Mouse (Mus musculus): ENCODE data around the gene Olfr745. TPM values are rescaled to one million over a fixed set of nuclear protein-coding genes. Genes with fewer than 3 reads are reported as not detected.

Gene Olfr745
- polyA plus RNA-seq (2012; rRNA removed; ENCODE audit: low replicate concordance) = not detected in 2 replicates

DNA sequence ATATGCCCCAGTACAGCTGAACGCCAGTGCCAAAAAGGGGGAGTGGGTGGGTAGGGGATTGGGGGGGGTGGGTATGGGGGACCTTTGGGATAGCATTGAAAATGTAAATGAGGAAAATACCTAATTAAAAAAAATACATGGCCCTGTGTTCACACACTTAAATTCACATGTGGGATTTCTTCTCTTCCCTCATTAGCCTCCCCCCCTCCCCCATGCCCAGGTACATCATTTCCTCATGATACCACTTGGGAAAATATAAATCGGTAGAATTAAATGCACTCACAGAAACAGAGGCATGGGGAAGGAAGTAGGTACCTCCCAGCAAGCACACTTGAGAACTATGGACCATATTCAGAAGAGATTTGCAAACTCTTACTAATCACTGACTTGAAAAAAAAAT, at the start of gene Olfr745:
TSS of gene Olfr745 (plus strand) at position 301 of the 400 bp plus-strand sequence.

DNA sequence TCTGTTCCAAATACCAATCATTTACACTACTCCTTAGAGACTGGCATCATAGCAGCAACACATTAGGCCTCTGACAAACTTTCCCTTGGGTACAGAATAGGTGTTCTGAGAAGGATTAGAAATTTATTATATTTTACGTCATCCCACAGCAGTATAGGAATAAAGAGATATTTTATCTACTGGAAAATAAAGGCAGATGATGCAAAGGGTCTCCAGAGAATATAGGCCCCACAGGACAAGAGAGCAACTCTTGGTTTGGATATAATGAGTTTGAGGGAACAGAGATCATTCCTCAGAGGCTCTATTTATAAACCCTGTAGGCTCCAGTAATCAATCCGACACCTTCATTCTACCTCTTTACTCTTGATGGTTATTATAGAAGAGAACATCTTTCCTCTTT, 24.6 kb upstream of the Olfr745 start, which contains the start of gene Olfr744:
TSS of gene Olfr744 (plus strand) at position 301 of the 400 bp plus-strand sequence.

DNA sequence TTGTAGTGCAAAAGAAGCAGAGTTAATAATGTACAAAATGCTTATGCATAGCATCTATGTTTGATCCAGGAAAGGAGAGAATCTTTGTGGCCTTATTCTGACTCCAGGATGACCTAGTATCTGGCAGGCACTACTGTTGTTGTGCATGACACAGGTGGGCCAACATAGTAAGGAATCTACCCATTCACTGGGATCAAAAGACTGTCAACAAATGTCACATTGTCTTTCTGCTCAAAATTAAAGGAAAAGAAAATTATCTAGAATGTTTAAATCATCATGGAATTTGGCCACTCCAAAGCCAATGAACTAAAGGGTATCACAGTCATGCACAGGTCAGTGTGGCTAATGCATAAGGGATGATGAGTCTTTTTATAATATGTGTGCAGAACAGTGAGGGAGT, 7.6 kb downstream of the Olfr745 start, which contains the start of gene Olfr746:
TSS of gene Olfr746 (plus strand) at position 301 of the 400 bp plus-strand sequence.

DNA sequence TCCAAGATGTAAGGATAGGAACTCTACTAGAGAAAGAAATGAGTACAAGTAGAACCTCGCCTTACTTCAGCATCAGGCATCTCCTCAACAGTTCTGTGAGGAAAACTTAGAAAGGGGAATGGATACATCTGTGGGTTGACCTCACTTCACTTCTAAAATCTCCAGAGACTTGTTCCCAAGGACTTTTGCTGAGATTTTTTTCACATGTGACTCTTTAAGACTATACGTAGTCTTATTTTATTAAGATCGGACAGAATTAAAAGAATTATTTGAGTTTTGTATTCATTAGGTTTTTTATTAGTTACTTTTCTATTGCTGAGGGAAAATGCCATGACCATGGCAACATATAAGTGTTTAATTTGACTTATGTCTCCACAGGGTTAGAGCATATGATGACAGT, 53.9 kb downstream of the Olfr745 start, which contains the start of gene Olfr747:
TSS of gene Olfr747 (minus strand) at position 101 of the 400 bp plus-strand sequence.

Other genes starting within 250 kb of the Olfr745 start
- not detected in 2 replicates for gene Olfr738, start 231.8 kb upstream of the Olfr745 start, polyA plus RNA-seq (2012; rRNA removed; ENCODE audit: low replicate concordance)
- not detected in 2 replicates for gene Olfr739, start 220.8 kb upstream of the Olfr745 start, polyA plus RNA-seq (2012; rRNA removed; ENCODE audit: low replicate concordance)
- gene Olfr740, start 193.8 kb upstream of the Olfr745 start, polyA plus RNA-seq (2012; rRNA removed; ENCODE audit: low replicate concordance) = not detected in 2 replicates
- gene Olfr741, start 166.7 kb upstream of the Olfr745 start, polyA plus RNA-seq (2012; rRNA removed; ENCODE audit: low replicate concordance) = not detected in 2 replicates
- not detected in 2 replicates for gene Olfr742, start 135.8 kb upstream of the Olfr745 start, polyA plus RNA-seq (2012; rRNA removed; ENCODE audit: low replicate concordance)
- not detected in 2 replicates for gene Olfr743, start 117.5 kb upstream of the Olfr745 start, polyA plus RNA-seq (2012; rRNA removed; ENCODE audit: low replicate concordance)
- gene Olfr744, start 24.5 kb upstream of the Olfr745 start, polyA plus RNA-seq (2012; rRNA removed; ENCODE audit: low replicate concordance) = not detected in 2 replicates
- not detected in 2 replicates for gene Olfr746, start 7.7 kb downstream of the Olfr745 start, polyA plus RNA-seq (2012; rRNA removed; ENCODE audit: low replicate concordance)
- gene Olfr747, start 53.8 kb downstream of the Olfr745 start, polyA plus RNA-seq (2012; rRNA removed; ENCODE audit: low replicate concordance) = not detected in 2 replicates
- gene Olfr748, start 68.0 kb downstream of the Olfr745 start, polyA plus RNA-seq (2012; rRNA removed; ENCODE audit: low replicate concordance) = not detected in 2 replicates
- not detected in 2 replicates for gene Olfr749, start 105.7 kb downstream of the Olfr745 start, polyA plus RNA-seq (2012; rRNA removed; ENCODE audit: low replicate concordance)
- 26.7 and 39.9 TPM in 2 replicates for gene Ttc5, start 146.1 kb downstream of the Olfr745 start, polyA plus RNA-seq (2012; rRNA removed; ENCODE audit: low replicate concordance)
- not detected in 2 replicates for gene Ccnb1ip1, start 168.3 kb downstream of the Olfr745 start, polyA plus RNA-seq (2012; rRNA removed; ENCODE audit: low replicate concordance)
- gene Parp2, start 168.5 kb downstream of the Olfr745 start, polyA plus RNA-seq (2012; rRNA removed; ENCODE audit: low replicate concordance) = 17.6 and 22.6 TPM in 2 replicates
- 42.1 and 45.4 TPM in 2 replicates for gene Tep1, start 231.2 kb downstream of the Olfr745 start, polyA plus RNA-seq (2012; rRNA removed; ENCODE audit: low replicate concordance)

All from subcutaneous adipose tissue, adult 2 months (tissue).